Mouse (Mus musculus) neural tube, embryonic 12.5 days (tissue): ENCODE measurements around the gene Snrnp48. TPM values are rescaled to one million over a fixed set of nuclear protein-coding genes. Genes with fewer than 3 reads are reported as not detected.

Experiments
- ATAC-seq: fragments of 200-750 bp; cut with Nextera tagmentation; 2 replicates; pipeline ENCODE4 v1.8.0; 2017; ENCODE audit warnings: low read depth, mild to moderate bottlenecking, moderate TSS enrichment, moderate library complexity; ENCODE audit not compliant: low FRiP score
- H3K27ac ChIP-seq: fragments of 300-500 bp; sonication (generic); 2 replicates; pipeline ENCODE4 v1.5.1; 2016
- H3K27me3 ChIP-seq: fragments of 300-500 bp; sonication (generic); replicated peaks from 2 replicates; pipeline ENCODE4 v1.6.1; 2016; ENCODE audit warnings: mild to moderate bottlenecking
- H3K36me3 ChIP-seq: fragments of 300-500 bp; sonication (generic); 2 replicates; pipeline ENCODE4 v1.6.1; 2016; ENCODE audit warnings: mild to moderate bottlenecking
- H3K4me1 ChIP-seq: fragments of 300-500 bp; sonication (generic); 2 replicates; pipeline ENCODE4 v1.6.1; 2016
- H3K4me2 ChIP-seq: fragments of 300-500 bp; sonication (generic); replicated peaks from 2 replicates; pipeline ENCODE4 v1.6.1; 2016; ENCODE audit warnings: mild to moderate bottlenecking
- H3K4me3 ChIP-seq: fragments of 300-500 bp; sonication (generic); 2 replicates; pipeline ENCODE4 v1.5.1; 2016
- H3K9ac ChIP-seq: fragments of 300-500 bp; sonication (generic); 2 replicates; pipeline ENCODE4 v1.6.1; 2016; ENCODE audit warnings: mild to moderate bottlenecking
- H3K9me3 ChIP-seq: fragments of 300-500 bp; sonication (generic); 2 replicates; pipeline ENCODE4 v1.6.1; 2016; ENCODE audit warnings: mild to moderate bottlenecking
- WGBS: fragments of 180-500 bp; shearing (Covaris S2); methylation state at CpG from one replicate; pipeline ENCODE4 v1.1.7; 2016; 5-methylcytosine and 5-hydroxymethylcytosine counted together
- polyA plus RNA-seq: library from polyadenylated mRNA; unstranded; fragments of >200 nt; fragmentation: Nextera tagmentation; extraction: Ambion mirVana; gene quantifications from 2 replicates; pipeline ENCODE4 v1.2.1, GENCODE M21; 2016

Snrnp48 gene
- 33.6 and 37.4 TPM in 2 replicates for polyA plus RNA-seq

DNA sequence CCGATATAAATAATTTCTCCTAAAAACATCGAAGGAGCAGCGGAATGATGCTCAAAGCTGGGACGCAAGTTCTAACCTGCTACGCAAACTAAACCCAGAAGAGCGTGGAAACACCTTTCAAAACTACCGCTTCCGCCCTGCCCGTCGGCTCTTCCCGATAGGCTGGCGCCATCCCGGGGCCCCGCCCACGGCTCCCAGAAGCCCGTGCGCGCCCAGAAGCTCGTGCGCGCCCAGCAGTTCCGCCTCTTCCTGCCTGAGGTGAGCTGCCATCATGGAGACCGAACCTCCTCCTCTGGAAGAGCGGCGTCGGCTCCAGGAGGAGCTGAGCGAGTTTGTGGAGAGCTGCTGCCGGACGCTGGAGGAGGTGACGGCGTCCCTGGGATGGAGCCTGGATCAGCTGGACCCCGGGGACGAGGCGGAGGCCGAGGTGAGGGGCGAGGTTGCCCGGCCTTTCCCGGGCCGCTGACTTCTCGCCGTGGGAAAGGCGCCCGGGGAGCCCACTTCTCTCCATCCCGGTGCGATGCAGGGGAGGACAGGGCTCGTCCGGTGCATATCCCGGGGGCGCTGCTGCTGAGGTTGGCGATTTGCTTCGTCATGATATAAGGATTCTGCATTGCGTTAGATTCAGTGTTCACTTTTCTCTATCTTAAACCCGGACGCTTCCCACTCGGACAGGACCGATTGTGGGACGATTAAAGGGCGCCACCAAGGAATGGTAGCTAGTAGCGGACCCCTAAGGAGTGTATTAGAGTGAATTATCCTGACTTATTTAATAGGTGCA lies at the start of gene Snrnp48:
TSS of gene Snrnp48 (plus strand) at position 237 of the 781 bp plus-strand sequence.
- H3K9ac ChIP-seq: peak within 1 kb of the TSS; percentile 77
- no peaks in the 10 kb centered on the region for H3K9me3 ChIP-seq
- peak; percentile 99 for ATAC-seq
- H3K4me2 ChIP-seq: peak within 1 kb of the TSS; percentile 59
- peaks cover 12% of the 10 kb centered on the region for H3K4me1 ChIP-seq
- H3K27ac ChIP-seq: peak within 1 kb of the TSS; percentile 80
- H3K27me3 ChIP-seq: no peaks in the 10 kb centered on the region
- peak within 1 kb of the TSS; percentile 83 for H3K4me3 ChIP-seq
- WGBS: under 1% methylated on average over 59 of the region's 59 CpGs
- H3K36me3 ChIP-seq: peaks cover 3% of the 10 kb centered on the region; the same call in 1 of the 2 replicates

DNA sequence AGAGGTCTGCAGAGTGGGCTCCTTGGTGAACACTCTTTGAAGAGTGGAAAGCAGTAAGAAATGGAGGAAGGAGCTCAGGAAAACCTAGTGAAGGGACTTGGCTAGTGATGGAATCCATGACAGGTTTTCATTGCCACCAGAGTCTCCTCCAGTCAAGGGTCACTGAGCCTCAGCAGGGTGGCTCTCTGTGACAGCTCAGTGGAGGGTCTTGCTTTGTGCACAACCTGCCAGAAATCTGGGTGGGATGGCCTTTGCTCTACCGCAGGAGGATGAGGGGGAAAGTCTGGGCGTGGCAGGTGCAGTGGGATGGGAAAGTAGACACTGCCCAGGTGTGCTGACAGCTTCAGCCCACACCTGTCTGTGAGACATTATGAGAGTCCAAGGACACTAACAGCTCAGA lies 49.2 kb upstream of the Snrnp48 start:
- Histone ChIP-seq H3K9ac (no peak overlapping the region), H3K4me2 (no peak overlapping the region), H3K9me3 (no peaks in the 10 kb centered on the region), H3K36me3 (no peaks in the 10 kb centered on the region), H3K4me1 (peaks cover 20% of the 10 kb centered on the region), H3K4me3 (no peak overlapping the region), H3K27me3 (peaks cover 52% of the 10 kb centered on the region), H3K27ac (no peak overlapping the region)
- 2% methylated on average over 2 of the region's 2 CpGs for WGBS
- no peak for ATAC-seq

DNA sequence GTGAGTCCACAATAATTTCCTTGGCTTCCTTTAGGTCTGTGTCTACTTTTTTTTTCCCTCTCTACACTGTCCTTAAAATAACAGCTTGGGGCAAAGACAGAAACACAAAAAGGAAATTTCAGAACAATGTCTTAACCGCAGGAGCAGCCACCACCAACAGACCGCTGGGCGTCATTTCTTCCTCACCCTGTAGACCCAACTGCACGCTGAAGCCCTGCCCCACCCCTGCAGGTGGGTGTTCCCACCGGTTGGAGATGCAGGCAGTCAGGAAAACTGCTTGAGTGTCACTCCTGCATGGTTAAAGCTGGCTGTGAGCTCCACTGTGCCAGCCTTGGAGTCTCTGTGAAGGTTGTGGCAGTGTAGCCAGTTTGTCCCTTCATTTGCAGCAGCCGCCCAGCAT lies 47.1 kb upstream of the Snrnp48 start:
- 23% methylated on average over 6 of the region's 6 CpGs for WGBS
- peaks cover 2% of the 10 kb centered on the region; the same call in 1 of the 2 replicates for H3K4me1 ChIP-seq
- no peak overlapping the region for H3K27ac ChIP-seq
- H3K27me3 ChIP-seq: peaks cover 31% of the 10 kb centered on the region
- H3K4me2 ChIP-seq: no peak overlapping the region
- no peaks in the 10 kb centered on the region for H3K36me3 ChIP-seq
- H3K9me3 ChIP-seq: no peaks in the 10 kb centered on the region
- no peak overlapping the region for H3K9ac ChIP-seq
- no peak for ATAC-seq
- no peak overlapping the region for H3K4me3 ChIP-seq

DNA sequence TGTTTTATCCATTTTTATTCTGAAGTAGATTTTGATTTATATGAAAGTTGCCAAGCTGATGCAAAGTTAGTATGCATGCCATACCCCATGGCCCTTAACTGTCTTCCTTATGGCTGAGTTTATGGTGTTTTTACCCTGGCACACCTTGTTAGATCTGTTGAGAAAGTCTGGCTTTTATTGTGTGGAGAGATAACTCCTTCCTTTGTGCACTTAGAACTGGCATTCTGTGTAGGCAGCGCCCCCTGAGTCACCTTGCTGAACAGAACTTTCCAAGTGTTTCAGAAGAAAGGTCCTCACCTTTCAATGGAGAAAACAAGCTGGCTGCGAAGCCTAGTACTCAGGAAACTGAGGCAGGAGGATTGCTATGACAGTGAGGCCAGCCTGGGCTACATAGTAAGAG lies 42.7 kb upstream of the Snrnp48 start:
- no peaks in the 10 kb centered on the region for H3K4me1 ChIP-seq
- no peak overlapping the region for H3K4me3 ChIP-seq
- 78% methylated on average over 2 of the region's 2 CpGs for WGBS
- H3K27me3 ChIP-seq: peaks cover 9% of the 10 kb centered on the region
- no peak overlapping the region for H3K9ac ChIP-seq
- no peak overlapping the region for H3K4me2 ChIP-seq
- no peak for ATAC-seq
- H3K36me3 ChIP-seq: no peaks in the 10 kb centered on the region
- H3K27ac ChIP-seq: no peak overlapping the region
- H3K9me3 ChIP-seq: no peaks in the 10 kb centered on the region

DNA sequence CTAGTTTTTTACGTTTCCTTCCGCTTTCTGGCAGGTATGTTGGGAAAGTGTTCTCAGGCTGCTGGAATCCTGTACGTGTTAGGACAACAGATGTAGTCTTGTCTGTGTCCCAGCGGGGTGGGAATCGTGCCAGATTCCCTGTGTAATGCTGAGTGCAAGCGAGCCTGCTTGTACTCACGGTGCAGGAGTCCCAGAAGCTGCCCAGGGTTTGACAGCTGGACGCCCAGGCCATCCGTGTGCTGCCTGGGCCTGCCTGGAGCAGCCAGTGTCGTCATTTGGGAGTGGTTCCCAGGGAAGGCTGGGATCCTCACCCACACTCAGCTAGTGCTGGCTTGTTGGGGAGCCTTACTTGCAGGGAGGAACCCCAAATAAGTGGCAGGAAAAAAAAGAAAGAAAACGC lies 42.1 kb upstream of the Snrnp48 start:
- no peaks in the 10 kb centered on the region for H3K9me3 ChIP-seq
- WGBS: 56% methylated on average over 11 of the region's 11 CpGs
- ATAC-seq: no peak

DNA sequence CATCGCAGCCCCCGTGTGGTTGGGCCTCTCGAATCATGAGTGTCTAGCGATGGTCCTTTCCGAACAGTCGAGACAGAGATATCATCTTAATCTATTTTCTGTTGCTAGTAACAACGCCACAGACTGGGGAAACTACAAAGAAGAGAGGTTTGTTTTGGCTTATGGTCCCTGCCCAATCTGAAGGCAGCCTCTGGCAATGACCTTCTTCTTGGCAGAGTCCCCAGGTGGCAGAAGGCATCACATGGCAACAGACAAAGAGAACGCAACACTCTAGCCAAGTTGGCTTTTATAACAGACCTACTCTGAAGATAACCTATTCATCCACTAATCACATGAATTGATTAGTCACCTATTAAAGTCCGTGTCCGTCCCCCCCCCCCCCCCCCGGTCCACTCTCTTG lies 39.8 kb upstream of the Snrnp48 start:
- Histone ChIP-seq H3K9me3 (no peaks in the 10 kb centered on the region), H3K36me3 (no peaks in the 10 kb centered on the region), H3K4me1 (no peaks in the 10 kb centered on the region), H3K27ac (no peak overlapping the region), H3K9ac (no peak overlapping the region), H3K4me2 (no peak overlapping the region), H3K27me3 (no peaks in the 10 kb centered on the region), H3K4me3 (no peak overlapping the region)
- WGBS: 86% methylated on average over 11 of the region's 11 CpGs
- no peak for ATAC-seq

More for the DNA sequence above, 42.1 kb upstream of the Snrnp48 start:
- no peak overlapping the region for H3K4me2 ChIP-seq
- H3K27me3 ChIP-seq: peaks cover 7% of the 10 kb centered on the region
- H3K9ac ChIP-seq: no peak overlapping the region
- H3K36me3 ChIP-seq: no peaks in the 10 kb centered on the region
- H3K27ac ChIP-seq: no peak overlapping the region
- no peak overlapping the region for H3K4me3 ChIP-seq
- no peaks in the 10 kb centered on the region for H3K4me1 ChIP-seq

DNA sequence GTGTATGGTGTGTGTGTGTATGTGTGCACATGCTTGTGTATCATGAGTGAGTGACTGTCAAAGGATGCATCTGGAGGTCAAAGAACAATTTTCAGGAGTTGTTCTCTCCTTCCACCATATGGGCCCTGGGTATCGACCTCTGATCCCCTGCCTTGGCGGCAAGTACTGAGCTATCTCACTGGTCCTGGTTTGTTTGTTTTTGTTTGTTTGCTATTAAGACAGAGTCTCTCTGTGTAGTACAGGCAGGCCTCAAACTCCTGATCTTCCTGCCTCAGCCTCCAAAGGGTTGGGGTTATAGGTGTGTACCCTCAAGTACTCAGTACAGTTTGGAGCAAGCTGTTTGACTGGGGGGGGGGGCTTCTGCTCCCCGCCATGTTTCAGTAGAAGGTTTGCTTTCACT lies 37.7 kb upstream of the Snrnp48 start:
- Histone ChIP-seq H3K36me3 (no peaks in the 10 kb centered on the region), H3K4me3 (no peak overlapping the region), H3K9ac (no peak overlapping the region), H3K4me1 (no peaks in the 10 kb centered on the region), H3K9me3 (no peaks in the 10 kb centered on the region), H3K4me2 (no peak overlapping the region), H3K27ac (no peak overlapping the region), H3K27me3 (no peaks in the 10 kb centered on the region)
- 88% methylated on average over 3 of the region's 3 CpGs for WGBS
- ATAC-seq: no peak

DNA sequence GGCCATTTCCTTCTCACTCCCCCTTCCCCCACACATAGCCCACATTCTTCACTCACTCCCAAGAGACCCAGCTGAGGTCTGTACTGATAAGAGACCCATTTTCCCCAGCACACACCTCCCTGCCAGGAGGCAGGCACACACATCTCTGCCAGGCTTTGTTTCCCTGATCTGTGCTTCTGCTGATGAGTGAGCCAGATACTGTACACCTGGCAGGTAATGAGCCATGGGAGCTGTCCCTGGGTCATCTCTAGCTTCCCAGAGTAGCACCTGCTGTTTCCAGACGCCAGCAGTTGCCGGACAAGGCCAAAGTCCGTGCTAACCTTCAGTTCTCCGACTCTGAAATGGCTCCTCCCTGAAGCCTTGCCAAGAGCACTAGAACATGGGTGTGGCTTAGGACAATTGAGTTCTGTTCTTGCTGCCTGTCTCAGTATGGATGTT lies 34.0 kb upstream of the Snrnp48 start:
- no peak overlapping the region for H3K4me2 ChIP-seq
- H3K27ac ChIP-seq: no peak overlapping the region
- no peaks in the 10 kb centered on the region for H3K4me1 ChIP-seq
- H3K36me3 ChIP-seq: no peaks in the 10 kb centered on the region
- WGBS: 66% methylated on average over 4 of the region's 4 CpGs
- no peak overlapping the region for H3K4me3 ChIP-seq
- no peaks in the 10 kb centered on the region for H3K27me3 ChIP-seq
- no peaks in the 10 kb centered on the region for H3K9me3 ChIP-seq
- ATAC-seq: no peak
- no peak overlapping the region for H3K9ac ChIP-seq

DNA sequence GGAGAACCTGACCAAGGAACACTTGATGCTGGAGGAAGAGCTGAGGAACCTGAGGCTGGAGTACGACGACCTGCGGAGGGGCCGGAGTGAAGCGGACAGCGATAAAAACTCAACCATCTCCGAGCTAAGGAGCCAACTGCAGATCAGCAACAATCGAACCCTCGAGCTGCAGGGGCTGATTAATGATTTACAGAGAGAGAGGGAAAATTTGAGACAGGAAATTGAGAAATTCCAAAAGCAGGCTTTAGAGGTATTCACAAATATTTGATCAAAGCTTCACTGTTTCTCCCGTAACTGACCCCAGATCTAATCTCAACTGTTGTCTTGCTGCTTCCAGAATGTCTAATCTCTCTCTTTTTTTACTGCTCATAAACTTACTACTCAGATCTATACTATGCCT lies 11.3 kb upstream of the Snrnp48 start:
- 84% methylated on average over 10 of the region's 10 CpGs for WGBS
- Histone ChIP-seq H3K27ac (no peak overlapping the region), H3K4me1 (no peaks in the 10 kb centered on the region), H3K27me3 (no peaks in the 10 kb centered on the region), H3K9me3 (peaks cover 22% of the 10 kb centered on the region; the same call in 1 of the 2 replicates), H3K36me3 (no peaks in the 10 kb centered on the region), H3K4me3 (no peak overlapping the region), H3K4me2 (no peak overlapping the region), H3K9ac (no peak overlapping the region)
- no peak for ATAC-seq

DNA sequence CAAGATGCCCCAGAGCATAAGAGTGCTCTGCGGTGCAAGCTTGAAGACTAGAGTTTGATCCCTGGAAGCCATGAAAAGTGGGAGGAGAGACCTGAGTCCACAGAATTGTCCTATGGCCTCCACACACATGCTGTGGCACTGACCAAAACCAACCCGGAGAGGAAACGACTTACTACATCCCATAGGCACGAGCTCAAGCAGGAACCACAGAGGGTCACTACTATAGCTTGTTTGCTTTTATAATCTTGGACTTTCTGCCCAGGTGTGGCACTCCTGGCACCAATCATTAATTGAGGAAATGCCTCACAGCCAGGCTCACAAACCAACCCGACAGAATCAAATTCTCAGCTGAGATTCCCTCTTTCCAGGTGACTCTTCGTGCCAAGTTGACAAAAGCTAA lies 3.3 kb upstream of the Snrnp48 start:
- H3K4me1 ChIP-seq: peaks cover 8% of the 10 kb centered on the region
- no peak overlapping the region for H3K4me3 ChIP-seq
- no peaks in the 10 kb centered on the region for H3K27me3 ChIP-seq
- WGBS: 82% methylated on average over 6 of the region's 6 CpGs
- peaks cover 9% of the 10 kb centered on the region; the same call in 1 of the 2 replicates for H3K9me3 ChIP-seq
- no peak overlapping the region for H3K4me2 ChIP-seq
- ATAC-seq: no peak
- no peak overlapping the region for H3K27ac ChIP-seq
- H3K9ac ChIP-seq: no peak overlapping the region
- no peaks in the 10 kb centered on the region for H3K36me3 ChIP-seq

DNA sequence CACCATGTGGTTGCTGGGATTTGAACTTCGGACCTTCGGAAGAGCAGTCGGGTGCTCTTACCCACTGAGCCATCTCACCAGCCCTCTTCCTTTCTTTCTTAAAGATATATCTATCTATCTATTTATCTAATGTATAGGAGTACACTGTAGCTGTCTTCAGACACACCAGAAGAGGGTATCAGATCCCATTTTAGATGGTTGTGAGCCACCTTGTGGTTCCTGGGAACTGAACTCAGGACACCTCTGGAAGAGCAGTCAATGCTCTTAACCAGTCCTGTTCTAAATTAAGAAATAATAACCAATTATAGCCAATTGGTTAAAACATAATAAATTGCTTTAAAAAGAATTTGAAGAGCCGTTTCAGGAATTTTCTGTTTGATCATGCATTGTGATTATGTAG lies 567 bp upstream of the Snrnp48 start:
- 49% methylated on average over 4 of the region's 4 CpGs for WGBS
- Histone ChIP-seq H3K9me3 (no peaks in the 10 kb centered on the region), H3K36me3 (no peaks in the 10 kb centered on the region), H3K9ac (no peak overlapping the region), H3K4me1 (peaks cover 12% of the 10 kb centered on the region), H3K27me3 (no peaks in the 10 kb centered on the region), H3K4me2 (peak overlapping the region; percentile 59), H3K4me3 (no peak overlapping the region), H3K27ac (no peak overlapping the region)
- no peak for ATAC-seq

DNA sequence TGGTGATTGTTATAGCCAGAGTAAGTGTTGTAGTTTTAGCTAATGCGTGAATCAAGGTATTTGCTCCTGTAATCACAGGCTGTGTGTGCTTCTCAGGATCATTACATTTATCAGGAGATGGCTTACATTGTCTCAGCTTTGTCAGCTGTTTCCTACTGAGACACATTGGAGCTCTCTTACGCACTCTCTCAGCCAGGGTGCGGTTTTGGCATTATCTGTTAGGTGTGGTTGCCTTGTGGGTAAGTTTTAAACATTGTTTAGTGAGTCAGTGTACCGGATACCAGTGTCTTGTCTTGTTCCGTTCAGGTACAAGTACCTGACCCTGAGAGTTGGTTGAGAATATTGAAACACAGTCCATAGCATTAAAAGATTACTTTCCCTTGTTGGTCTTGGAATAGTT lies 6.4 kb downstream of the Snrnp48 start:
- WGBS: 97% methylated on average over 5 of the region's 5 CpGs
- no peak overlapping the region for H3K27ac ChIP-seq
- H3K9ac ChIP-seq: no peak overlapping the region
- H3K9me3 ChIP-seq: no peaks in the 10 kb centered on the region
- H3K36me3 ChIP-seq: peaks cover 41% of the 10 kb centered on the region
- H3K4me2 ChIP-seq: no peak overlapping the region
- H3K4me1 ChIP-seq: peaks cover 6% of the 10 kb centered on the region
- H3K27me3 ChIP-seq: no peaks in the 10 kb centered on the region
- no peak overlapping the region for H3K4me3 ChIP-seq
- ATAC-seq: no peak

DNA sequence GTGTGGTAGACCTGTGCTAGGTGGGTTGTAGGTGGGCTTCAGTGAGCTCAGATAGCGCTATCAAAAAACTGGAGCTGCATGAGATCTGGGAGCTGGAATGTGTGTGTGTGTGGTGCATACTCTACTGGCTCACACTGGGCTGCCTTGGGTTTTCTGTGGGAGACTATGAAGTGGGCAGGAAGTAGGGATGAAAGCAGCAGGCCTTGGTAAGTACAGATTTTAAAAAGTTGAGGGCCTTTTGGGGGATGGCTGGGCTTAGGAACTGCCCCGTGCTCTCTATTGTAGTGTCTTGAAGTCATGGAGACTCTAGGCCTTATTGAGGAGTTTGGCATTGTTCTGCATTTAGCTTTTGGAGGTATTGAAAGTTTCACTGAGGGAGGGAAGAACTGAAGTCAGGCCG lies 13.9 kb downstream of the Snrnp48 start:
- Histone ChIP-seq H3K4me2 (no peak overlapping the region), H3K4me1 (no peaks in the 10 kb centered on the region), H3K9me3 (no peaks in the 10 kb centered on the region), H3K27ac (no peak overlapping the region), H3K27me3 (no peaks in the 10 kb centered on the region), H3K9ac (no peak overlapping the region), H3K4me3 (no peak overlapping the region), H3K36me3 (peaks cover 76% of the 10 kb centered on the region)
- WGBS: 92% methylated on average over 3 of the region's 3 CpGs
- no peak for ATAC-seq
